Mouse (Mus musculus): ENCODE measurements around the gene Ephb4.

Ephb4 gene

DNA sequence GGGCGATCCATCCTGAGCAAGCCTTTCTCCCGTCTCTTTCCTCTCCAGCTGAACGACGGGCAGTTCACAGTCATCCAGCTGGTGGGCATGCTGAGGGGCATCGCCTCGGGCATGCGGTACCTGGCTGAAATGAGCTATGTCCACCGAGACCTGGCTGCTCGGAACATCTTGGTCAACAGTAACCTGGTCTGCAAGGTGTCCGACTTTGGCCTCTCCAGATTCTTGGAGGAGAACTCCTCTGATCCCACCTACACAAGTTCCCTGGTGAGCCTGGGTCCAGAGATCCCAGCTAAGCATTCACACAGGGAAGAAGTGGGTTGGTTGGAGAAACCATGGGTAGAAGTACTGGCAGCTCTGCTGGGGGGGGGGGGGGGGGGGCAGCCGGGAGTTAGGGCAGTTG, 19.8 kb downstream of the Ephb4 start:
- DNase-seq (ENCODE audit: low spot score) = no peak

GRCm38 (mm10) chr5:137373371-137373950, 23.6 kb downstream of the Ephb4 start:
- no peak for DNase-seq (ENCODE audit: low spot score)

GRCm38 (mm10) chr5:137374521-137375080, 24.7 kb downstream of the Ephb4 start:
- no peak for DNase-seq (ENCODE audit: low spot score)

DNA sequence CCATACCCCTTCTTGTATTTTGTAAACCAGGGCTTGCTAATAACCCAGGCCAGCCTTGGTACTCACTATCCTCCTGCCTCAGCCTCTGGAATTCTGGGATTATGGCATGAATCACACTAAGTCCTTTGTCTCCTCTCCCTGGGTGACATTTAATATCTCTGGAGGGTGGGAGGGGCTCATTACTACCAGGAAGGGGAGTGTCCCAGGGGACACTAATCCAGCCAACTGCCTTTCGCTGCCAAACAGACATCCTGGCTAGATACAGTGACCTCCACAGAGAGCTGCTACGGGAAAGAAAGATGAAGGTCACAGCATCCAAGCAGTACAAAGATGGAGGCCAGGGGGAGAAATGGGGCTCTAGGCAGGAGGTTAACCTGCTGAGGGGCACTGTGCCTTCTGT, 25.7 kb downstream of the Ephb4 start:
- no peak for DNase-seq (ENCODE audit: low spot score)

- peak; percentile 36 for DNase-seq (ENCODE audit: low spot score)
Observed at GRCm38 (mm10) chr5:137376198-137376597, 26.3 kb downstream of the Ephb4 start.

GRCm38 (mm10) chr5:137376722-137377121, 26.8 kb downstream of the Ephb4 start:
- DNase-seq (ENCODE audit: low spot score) = peak; percentile 21

GRCm38 (mm10) chr5:137377176-137377575, 27.3 kb downstream of the Ephb4 start:
- no peak for DNase-seq (ENCODE audit: low spot score)

DNA sequence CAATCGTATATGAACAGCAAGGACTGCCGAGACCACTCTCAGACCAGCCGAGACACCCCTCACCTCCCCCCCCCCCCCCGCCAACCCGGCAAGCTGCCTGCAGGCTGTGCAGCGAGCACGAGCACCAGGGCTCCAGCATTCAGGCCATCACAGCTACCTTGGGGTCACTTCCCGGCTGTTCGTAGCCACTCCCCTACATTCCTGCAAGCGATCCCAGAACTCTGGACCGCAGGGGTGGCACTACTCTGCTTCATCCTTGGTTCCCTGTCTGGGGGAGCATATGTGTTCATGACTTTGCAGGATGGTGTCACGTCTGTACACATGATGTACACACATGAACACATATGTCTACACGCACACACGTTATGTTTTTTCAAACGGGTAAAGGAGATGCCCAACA, 27.7 kb downstream of the Ephb4 start:
- no peak for DNase-seq (ENCODE audit: low spot score)

DNA sequence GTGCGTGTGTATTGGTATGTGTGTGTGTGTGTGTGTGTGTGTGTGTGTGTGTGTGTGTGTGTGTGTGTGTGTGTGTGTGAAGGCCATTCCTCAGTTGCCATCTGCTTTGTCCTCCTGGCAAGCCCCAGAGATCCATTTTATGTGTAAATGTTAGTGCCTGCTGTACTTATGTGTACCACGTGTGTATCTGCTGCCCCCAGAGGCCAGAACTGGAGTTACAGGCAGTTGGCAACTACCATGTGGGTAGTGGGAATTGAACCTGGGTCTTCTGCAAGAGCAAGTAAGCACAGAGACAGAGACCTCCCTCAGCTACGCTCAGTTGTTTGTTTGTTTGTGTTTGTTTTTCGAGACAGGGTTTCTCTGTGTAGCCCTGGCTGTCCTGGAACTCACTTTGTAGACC, 31.2 kb downstream of the Ephb4 start:
- no peak for DNase-seq (ENCODE audit: low spot score)

DNA sequence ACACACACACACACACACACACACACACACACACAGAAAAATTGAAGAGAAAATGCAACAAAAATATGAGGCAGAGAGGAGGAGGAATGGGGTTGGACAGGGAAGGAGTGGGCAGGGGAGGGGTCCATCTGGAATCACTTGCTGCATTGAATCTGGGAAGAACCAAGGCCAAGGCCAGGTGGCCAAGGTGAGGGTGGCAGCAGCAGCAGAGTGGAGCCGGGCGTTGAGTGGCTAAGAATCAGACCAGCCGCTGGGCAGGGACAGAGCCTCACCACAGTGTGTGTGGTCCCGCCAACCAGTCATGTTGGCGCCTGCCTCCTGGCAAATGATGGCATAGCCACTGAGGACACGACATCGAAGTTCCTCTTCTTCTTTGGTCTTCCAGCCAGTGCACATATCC, 33.5 kb downstream of the Ephb4 start:
- DNase-seq (ENCODE audit: low spot score) = no peak

DNA sequence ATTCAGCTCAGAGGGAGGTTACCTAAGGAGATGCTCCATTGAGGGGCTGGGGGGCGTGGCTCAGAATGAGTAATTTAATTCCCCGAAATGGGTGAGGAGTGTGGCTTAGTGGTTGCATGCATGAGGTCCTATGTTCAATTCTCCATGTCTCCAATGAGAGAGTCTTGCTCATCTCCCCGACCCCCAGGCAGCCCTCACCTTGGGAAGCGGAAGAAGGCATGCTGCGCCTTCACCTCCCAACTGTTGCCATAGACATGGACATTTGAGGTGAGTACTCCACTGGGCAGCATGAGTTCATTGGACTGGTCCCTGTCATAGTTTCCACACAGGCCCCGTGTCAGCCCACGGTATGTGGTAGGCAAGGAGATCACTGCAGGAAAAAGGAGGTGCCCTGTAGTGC, 36.8 kb downstream of the Ephb4 start:
- DNase-seq (ENCODE audit: low spot score) = no peak

DNA sequence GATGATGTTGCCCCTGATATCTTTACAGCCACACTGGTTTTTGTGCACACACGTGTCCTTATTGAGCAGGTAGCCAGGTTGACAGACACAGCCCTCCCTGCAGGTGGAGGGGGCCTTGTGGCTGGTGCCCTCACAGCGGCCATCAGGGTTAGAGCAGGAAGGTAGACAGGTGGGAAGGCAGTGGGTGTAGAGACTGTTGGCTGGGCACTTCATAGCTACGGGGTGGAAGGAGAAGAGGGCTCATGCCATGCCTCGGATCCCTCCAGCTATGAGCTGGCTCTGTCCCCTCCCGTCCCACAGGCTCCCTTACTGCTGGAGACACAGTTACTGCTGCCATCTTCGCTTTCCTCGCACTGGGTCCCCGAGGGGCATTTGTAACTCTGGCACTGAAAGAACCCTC, 41.7 kb downstream of the Ephb4 start:
- no peak for DNase-seq (ENCODE audit: low spot score)

DNA sequence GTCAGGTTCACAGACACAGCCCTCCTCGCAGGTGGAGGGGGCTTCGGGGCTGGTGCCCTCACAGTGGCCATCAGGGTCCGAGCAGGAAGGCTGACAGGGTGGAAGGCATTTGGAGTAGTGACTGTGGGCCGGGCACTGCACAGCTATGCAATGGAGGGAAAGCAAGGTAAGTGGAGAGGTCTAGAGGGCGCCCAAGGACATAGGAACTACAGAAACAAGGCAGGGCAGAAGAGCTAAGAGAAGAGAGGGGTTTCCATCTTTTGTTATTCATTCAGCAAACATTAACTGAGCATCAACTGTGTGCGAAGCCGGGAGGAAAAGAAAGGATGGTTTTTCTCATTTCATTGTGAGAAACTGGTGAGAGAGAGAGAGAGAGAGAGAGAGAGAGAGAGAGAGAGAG, 44.5 kb downstream of the Ephb4 start:
- DNase-seq (ENCODE audit: low spot score) = no peak

- DNase-seq (ENCODE audit: low spot score) = no peak
Observed at GRCm38 (mm10) chr5:137404081-137404480, 54.2 kb downstream of the Ephb4 start.

- no peak for DNase-seq (ENCODE audit: low spot score)
Observed at GRCm38 (mm10) chr5:137409451-137409850, 59.5 kb downstream of the Ephb4 start.

- no peak for DNase-seq (ENCODE audit: low spot score)
Observed at GRCm38 (mm10) chr5:137410066-137410465, 60.2 kb downstream of the Ephb4 start.

- DNase-seq (ENCODE audit: low spot score) = no peak
Observed at GRCm38 (mm10) chr5:137410549-137410948, 60.6 kb downstream of the Ephb4 start.

- no peak for DNase-seq (ENCODE audit: low spot score)
Observed at GRCm38 (mm10) chr5:137411235-137411634, 61.3 kb downstream of the Ephb4 start.

DNA sequence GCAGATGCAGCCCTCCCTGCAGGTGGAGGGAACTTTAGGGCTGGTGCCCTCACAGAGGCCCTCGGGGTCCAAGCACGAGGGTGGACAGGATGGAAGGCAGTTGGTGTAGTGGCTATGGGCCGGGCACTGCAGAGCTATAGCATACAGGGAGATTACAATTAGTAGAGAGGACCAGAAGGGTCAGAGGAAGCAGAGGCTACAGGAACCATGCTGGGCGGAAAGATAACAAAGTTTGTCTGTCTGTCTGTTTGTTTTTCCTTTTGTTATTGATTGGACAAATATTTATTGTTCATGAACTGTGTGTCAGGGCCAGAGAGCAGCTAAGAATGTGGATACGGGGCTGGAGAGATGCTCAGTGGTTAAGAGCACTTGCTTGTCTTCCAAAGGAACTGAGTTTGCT, 64.3 kb downstream of the Ephb4 start:
- DNase-seq (ENCODE audit: low spot score) = no peak

DNA sequence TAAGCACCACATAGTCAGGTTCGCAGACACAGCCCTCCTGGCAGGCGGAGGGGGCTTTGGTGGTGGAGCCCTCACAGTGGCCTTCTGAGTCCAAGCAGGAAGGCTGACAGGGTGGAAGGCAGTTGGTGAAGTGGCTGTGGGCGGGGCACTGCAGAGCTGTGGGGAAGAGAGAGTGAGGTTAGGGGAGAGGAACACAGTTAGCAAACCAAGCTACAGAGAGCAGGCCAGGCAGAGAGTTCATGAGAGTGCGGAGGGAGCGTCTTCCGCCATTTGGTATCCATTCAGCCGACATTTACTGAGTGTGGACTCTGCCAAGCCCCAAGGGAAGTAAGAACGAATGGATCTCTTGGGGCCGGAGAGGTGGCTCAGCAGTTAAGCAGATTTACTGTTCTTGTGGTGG, 69.2 kb downstream of the Ephb4 start:
- DNase-seq (ENCODE audit: low spot score) = no peak

DNA sequence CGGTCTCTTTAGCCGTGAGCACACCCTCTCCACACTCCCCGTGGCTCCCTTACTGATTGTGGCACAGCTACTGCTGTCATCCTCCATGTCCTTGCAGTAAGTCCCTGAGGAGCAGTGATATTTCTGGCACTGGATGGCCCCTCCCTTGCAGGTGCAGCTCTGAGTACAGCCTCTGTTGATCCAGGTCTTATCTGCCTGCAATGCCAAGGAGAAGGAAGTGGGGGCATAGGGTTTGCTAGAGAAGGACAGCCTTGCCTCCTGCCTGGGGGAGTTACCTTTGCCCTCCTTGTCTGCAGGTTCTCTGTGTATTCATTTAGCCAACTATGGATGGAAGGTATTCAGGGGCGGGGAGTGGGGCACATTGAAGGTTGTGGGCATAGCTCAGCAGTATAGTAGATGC, 69.9 kb downstream of the Ephb4 start:
- no peak for DNase-seq (ENCODE audit: low spot score)

- no peak for DNase-seq (ENCODE audit: low spot score)
Observed at GRCm38 (mm10) chr5:137425648-137426047, 75.7 kb downstream of the Ephb4 start.

Measured in yolk sac, embryonic 10.5 days (tissue).